Mouse (Mus musculus): Measurements from ENCODE around the gene B9d2.

Gene B9d2

DNA sequence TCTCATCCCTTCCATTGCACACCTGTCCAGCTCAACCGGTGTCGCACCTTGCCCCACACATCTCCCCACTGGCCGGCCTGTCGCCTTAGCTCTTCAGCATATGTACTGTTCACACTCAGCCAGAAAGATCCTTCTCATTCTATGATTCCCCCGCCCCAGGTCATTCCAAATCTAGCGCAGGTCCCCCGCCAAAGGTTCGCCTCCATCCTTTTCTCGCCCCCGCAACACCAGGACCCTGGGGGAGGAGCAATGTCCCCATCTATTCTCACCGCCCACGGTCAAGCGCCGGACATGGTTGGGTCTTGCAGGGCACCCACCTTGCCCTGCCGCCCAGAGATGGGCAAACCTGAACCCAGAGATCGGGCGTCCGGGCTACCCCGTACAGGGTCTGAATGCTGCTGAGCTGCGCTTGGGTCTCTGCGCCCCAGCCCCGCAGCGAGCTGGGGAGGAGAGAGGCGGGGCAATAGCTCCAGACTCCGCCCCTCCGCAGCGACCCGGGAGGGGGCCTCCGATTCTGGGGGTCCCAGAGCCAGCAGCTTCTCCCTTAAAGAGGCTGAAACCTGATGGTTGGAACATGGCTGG is 5.8 kb upstream of the B9d2 start, which contains the start of gene Tmem91:
TSS of gene Tmem91 (minus strand) at position 448 of the 582 bp plus-strand sequence.
- 2% methylated on average over 29 of the region's 29 CpGs for WGBS

DNA sequence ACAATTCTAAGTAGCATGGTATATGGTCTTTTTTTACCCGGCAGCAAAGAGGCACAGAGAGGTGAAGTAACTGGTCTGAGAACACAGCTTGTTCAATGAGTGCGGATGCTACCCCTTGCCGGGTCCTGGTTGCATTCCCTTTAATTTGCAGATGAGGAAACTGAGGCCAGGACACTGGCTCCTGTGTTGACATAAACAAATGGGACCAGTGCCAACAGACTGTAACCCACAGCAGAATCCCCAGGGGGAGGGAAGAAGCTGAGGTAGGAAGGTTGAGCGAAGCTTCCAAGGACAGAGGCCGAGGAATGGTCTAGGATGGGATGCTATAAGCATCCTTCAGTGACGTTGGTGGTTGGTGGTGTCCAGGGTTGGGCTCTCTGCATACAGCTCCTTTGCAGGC is 5.2 kb upstream of the B9d2 start:
- 27% methylated on average over 6 of the region's 6 CpGs for WGBS

DNA sequence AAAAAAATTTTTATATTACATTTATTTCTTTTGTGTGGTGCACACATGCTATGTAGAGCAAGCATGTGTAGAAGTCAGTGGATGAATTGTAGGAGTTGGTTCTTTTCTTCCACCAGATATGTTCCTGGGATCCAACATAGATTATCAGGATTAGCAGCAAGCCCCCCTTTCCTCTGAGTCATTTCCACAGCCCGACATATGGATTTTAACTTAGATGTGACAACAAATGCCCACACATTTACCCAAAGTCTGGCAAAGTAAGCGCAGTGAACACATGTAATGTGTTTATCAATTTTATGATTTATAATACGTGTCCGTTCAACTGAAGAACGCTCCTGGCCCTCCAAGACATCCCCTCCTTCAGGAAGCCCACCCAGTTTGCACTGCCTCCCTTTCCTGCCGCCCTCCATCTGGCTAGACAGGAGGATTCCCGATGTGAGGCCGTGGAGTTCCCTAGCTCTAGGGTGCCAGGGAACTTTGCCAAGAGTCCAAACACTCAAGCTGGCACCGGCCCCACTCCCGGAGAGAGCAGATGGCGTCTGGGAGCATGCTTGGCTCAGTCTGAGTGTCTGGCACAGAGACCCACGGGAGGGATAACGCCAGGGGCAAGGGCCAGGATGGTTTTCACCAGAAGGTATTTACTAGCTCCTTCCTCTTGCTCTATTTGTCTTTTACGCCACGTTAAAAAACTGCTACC is 4.3 kb upstream of the B9d2 start:
- WGBS = 7% methylated on average over 15 of the region's 15 CpGs

- 85% methylated on average over 7 of the region's 7 CpGs for WGBS
These were observed 3.6 kb upstream of the B9d2 start for GRCm38 (mm10) chr7:25677013-25677412.

DNA sequence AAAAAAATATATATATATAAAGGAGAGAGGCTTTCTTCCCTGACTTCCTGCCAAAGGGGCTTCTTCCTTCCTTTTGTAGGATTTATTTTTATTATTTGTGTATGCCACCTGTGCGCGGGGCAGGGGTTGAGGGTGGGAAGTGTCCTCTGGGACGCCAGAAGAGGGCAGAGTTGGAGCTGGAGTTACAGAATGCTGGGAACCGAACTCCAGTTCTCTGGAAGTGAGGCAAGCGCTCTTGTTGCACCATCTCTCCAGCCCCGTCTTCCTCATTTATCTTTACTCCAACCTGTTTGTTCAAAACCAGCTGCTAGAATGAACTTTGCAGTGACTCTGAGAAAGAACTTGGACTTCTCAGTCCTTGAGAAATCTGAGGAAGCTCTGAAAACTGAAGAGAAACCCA is 609 bp upstream of the B9d2 start:
- WGBS = 8% methylated on average over 6 of the region's 6 CpGs

- WGBS = 49% methylated on average over 15 of the region's 15 CpGs
These were observed 1.0 kb downstream of the B9d2 start for GRCm38 (mm10) chr7:25681341-25682231.

DNA sequence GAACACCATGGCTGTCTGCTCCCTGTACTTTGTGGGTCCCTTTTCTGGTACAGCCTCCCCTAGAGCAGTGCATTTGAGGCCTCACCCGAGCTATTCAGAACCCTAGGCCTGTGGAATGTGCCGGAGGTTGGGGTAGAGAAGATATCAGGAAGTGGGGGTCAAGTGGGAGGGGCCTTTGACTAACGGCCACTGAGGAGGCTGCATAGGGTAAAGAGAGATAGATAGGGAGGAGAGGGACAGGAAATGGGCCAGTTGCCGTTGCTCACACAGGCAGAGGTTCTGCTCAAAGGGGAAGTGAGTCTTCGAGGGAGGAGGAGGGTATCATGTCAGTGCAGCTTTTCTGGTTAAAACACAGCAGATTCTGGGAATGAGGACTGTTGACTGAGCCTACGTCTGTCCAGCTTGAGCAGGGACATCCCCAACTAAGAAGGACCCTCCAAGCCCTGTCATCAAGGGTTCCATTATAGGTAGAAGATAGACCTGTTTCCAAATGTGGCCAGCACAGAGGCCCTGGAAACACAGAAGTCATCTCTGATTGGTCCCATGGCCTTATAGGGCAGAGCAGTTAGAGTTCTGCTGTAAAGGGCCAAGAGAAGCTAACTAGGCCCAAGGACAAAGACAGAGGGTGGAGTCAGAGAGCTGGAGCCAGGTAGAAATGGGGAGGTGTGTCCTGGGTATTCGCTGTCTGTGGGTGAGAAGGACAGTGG is 3.0 kb downstream of the B9d2 start:
- WGBS = 85% methylated on average over 7 of the region's 7 CpGs

DNA sequence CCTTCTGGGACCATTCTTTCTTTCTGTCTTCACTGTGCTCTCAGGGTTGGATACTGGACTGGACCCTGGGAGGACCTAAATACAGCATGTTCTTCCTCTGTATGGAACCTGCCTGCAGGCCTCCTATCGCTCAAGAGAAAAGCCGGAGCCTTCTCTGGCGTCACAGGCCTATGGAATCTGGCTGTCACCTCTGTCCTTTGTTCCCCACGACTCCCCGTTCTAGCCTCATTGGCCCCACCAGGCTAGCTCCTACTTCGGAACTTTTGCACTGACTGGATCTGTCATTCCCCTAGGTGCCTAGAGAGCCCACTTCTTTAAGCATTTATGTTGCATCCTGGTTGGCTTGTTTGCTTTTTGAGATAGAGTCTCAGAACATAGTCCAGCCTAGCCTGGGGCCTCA is 4.1 kb downstream of the B9d2 start:
- 92% methylated on average over 6 of the region's 6 CpGs for WGBS

DNA sequence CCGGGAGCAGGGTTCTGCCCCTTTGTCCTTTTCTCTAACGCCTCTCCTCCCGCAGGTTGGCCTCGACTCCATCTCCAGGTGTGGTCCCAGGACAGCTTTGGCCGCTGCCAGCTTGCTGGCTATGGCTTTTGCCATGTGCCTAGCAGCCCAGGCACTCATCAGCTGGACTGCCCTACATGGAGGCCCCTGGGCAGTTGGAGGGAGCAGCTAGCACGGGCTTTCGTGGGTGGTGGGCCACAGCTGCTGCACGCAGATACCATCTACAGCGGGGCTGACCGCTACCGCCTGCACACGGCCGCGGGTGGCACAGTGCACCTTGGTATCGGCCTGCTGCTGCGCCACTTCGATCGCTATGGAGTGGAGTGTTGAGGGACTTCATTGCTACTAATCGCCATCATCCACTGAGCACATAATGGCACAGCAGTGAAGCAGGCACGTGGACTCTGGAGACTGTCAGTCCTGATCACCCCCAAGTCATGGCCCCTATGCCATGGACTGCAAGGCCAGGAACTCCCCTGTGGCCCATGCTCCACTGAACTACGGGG is 5.4 kb downstream of the B9d2 start:
- WGBS = 88% methylated on average over 21 of the region's 21 CpGs

DNA sequence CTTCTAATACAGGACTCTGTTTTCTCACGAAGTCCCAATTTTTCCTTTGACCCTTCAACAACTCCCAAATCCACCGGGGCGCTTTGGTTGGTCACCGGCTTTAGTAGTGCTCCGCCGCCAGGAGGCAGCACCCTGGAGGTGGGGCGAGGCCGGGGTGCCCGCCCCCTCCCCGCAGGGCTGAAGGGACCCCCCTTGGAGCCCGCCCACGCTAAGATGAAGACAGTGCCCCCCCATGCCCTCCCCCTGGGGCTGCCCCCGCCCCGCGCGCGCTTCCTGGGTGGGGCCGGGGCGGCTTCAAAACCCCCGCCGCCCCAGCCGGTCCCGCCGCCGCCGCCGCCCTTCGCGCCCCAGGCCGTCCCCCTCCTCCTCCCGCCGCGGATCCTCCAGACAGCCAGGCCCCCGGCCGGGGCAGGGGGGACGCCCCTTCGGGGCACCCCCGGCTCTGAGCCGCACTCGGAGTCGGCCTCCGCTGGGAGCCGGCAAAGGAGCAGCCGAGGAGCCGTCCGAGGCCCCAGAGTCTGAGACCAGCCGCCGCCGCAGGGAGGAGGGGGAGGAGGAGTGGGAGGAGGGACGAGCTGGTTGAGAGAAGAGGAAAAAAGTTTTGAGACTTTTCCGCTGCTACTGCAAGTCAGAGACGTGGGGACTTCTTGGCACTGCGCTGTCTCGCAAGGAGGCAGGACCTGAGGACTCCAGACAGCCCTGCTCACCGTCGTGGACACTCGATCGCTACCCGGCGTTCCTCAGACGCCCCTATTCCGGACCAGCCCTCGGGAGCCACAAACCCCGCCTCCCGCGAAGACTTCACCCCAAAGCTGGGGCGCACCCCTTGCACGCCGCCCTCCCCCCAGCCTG is 6.3 kb downstream of the B9d2 start, which contains the start of gene Tgfb1:
TSS of gene Tgfb1 (plus strand) at position 323 of the 852 bp plus-strand sequence.
- 3% methylated on average over 69 of the region's 69 CpGs for WGBS

GRCm38 (mm10) chr7:25687811-25688401 is 7.3 kb downstream of the B9d2 start:
- under 1% methylated on average over 47 of the region's 47 CpGs for WGBS

GRCm38 (mm10) chr7:25688810-25689586 is 8.4 kb downstream of the B9d2 start:
- under 1% methylated on average over 52 of the region's 52 CpGs for WGBS

DNA sequence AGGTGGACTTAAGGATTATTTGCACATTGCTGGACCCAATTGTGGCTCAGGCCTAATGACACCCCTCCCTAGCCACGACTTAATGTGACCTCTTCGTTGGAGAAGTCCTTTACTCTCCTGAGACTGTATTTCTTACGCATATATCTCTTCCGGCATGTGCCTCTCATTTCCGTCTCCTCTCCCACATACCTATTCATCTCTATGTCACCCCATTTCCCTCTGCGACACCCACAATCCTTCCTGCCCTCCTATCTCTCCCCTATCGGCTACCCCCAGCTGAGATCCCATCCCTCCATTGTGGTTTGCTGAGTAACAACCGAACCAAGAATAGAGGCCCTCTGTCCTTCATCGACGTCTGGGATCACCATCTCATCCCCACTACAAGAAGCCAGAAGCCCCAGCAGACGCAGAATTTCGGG is 9.0 kb downstream of the B9d2 start:
- 20% methylated on average over 12 of the region's 12 CpGs for WGBS

- WGBS = 46% methylated on average over 5 of the region's 5 CpGs
These were observed 9.5 kb downstream of the B9d2 start for GRCm38 (mm10) chr7:25690051-25690450.

DNA sequence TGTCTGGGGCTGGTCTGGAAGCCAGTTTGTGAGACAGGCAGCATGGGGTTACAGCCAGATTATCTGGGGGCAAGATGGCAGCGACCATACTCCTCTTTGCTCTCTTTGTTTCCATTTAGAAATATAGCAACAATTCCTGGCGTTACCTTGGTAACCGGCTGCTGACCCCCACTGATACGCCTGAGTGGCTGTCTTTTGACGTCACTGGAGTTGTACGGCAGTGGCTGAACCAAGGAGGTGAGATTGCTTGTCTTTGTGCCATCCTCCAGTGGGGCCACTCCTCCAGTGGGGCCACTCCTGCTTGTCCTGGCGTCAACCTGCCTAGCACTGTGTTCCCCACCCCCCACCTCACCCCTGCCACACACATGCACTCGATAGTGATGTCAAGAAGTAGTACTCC is 13.5 kb downstream of the B9d2 start:
- 56% methylated on average over 8 of the region's 8 CpGs for WGBS

DNA sequence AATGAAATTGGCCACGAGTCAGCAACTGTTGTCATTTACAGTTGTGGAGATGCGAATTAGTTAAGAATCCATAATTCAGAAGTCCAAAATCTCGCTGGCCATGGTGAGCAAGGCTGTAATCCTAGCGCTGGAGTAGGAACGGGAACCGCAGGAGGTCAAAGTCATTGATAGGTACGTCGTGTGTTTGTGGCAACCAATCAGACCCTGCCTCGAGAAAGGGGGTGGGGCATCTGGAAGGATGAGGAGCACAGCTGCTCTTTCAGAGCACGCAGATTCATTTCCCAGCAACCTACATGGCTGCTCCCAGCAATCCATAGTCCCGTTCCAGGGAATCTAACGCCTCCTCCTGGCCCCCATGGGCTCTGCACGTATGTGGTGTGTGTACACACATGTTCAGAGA is 19.3 kb downstream of the B9d2 start:
- 61% methylated on average over 13 of the region's 13 CpGs for WGBS

GRCm38 (mm10) chr7:25700732-25701131 is 20.2 kb downstream of the B9d2 start:
- WGBS = 79% methylated on average over 12 of the region's 12 CpGs

- 97% methylated on average over 2 of the region's 2 CpGs for WGBS
These were observed 21.8 kb downstream of the B9d2 start for GRCm38 (mm10) chr7:25702350-25702749.

GRCm38 (mm10) chr7:25703793-25704494 is 23.4 kb downstream of the B9d2 start:
- WGBS = 43% methylated on average over 10 of the region's 10 CpGs
